Mouse (Mus musculus) brain, embryonic 14.5 days (tissue): Measurements from ENCODE around the gene Nedd1.

Experiments
- CTCF ChIP-seq: fragments of 200-500 bp; IDR thresholded peaks from 2 replicates; pipeline ENCODE4 v1.5.1; 2012; ENCODE audit warnings: inconsistent platforms, mild to moderate bottlenecking, moderate library complexity, borderline replicate concordance; ENCODE audit not compliant: insufficient read depth, insufficient read length; ENCODE audit errors: extremely low read depth
- POLR2A ChIP-seq: fragments of 200-500 bp; IDR thresholded peaks from 2 replicates; pipeline ENCODE4 v1.6.1; 2012; ENCODE audit warnings: mild to moderate bottlenecking, inconsistent platforms, borderline replicate concordance; ENCODE audit not compliant: poor library complexity, insufficient read depth, insufficient read length, severe bottlenecking; ENCODE audit errors: extremely low read depth

- TF ChIP-seq CTCF (no peak; the same call in 1 of the 2 replicates), POLR2A (no peak)
Measured at GRCm38 (mm10) chr10:92641032-92641431, 81.2 kb downstream of the Nedd1 start.
